Mouse (Mus musculus) heart, embryonic 12.5 days (tissue): ENCODE measurements around the gene Slc43a2. TPM values are rescaled to one million over a fixed set of nuclear protein-coding genes. Genes with fewer than 3 reads are reported as not detected.

Experiments used
- ATAC-seq: fragments of 200-750 bp; cut with Nextera tagmentation; 2 replicates; pipeline ENCODE4 v1.8.0; 2017; ENCODE audit warnings: moderate TSS enrichment, moderate library complexity; ENCODE audit not compliant: insufficient number of reproducible peaks, low FRiP score
- H3K27ac ChIP-seq: fragments of 300-500 bp; sonication (generic); 2 replicates; pipeline ENCODE4 v1.5.1; 2016; ENCODE audit warnings: mild to moderate bottlenecking, moderate library complexity; ENCODE audit not compliant: poor library complexity, severe bottlenecking
- H3K27me3 ChIP-seq: fragments of 300-500 bp; sonication (generic); replicated peaks from 2 replicates; pipeline ENCODE4 v1.6.1; 2016; ENCODE audit warnings: mild to moderate bottlenecking, moderate library complexity
- H3K36me3 ChIP-seq: fragments of 300-500 bp; sonication (generic); 2 replicates; pipeline ENCODE4 v1.6.1; 2016; ENCODE audit warnings: mild to moderate bottlenecking, moderate library complexity
- H3K4me1 ChIP-seq: fragments of 300-500 bp; sonication (generic); replicated peaks from 2 replicates; pipeline ENCODE4 v1.6.1; 2016; ENCODE audit warnings: mild to moderate bottlenecking
- H3K4me2 ChIP-seq: fragments of 300-500 bp; sonication (generic); 2 replicates; pipeline ENCODE4 v1.6.1; 2016; ENCODE audit warnings: mild to moderate bottlenecking, moderate library complexity
- H3K4me3 ChIP-seq: fragments of 300-500 bp; sonication (generic); 2 replicates; pipeline ENCODE4 v1.5.1; 2016; ENCODE audit warnings: mild to moderate bottlenecking
- H3K9ac ChIP-seq: fragments of 300-500 bp; sonication (generic); 2 replicates; pipeline ENCODE4 v1.6.1; 2016; ENCODE audit warnings: mild to moderate bottlenecking, moderate library complexity
- H3K9me3 ChIP-seq: fragments of 300-500 bp; sonication (generic); replicated peaks from 2 replicates; pipeline ENCODE4 v1.6.1; 2016; ENCODE audit warnings: mild to moderate bottlenecking, moderate library complexity
- WGBS: fragments of 180-500 bp; shearing (Covaris S2); methylation state at CpG from one replicate; pipeline ENCODE4 v1.1.7; 2016; 5-methylcytosine and 5-hydroxymethylcytosine counted together
- polyA plus RNA-seq: library from polyadenylated mRNA; unstranded; fragments of >200 nt; fragmentation: Nextera tagmentation; extraction: Ambion mirVana; gene quantifications from 2 replicates; pipeline ENCODE4 v1.2.1, GENCODE M21; 2016

Slc43a2 gene
- polyA plus RNA-seq, 1 experiment from 2014 or later: 4.1 TPM

- no peak overlapping the region for H3K4me2 ChIP-seq
- peak overlapping the region; percentile 48 for H3K9ac ChIP-seq
- H3K27ac ChIP-seq: no peak overlapping the region
- H3K9me3 ChIP-seq: no peaks in the 10 kb centered on the region
- H3K4me3 ChIP-seq: no peak overlapping the region
- 0 out of 2 replicates have a peak, but pooled peaks have one; percentile 2 for ATAC-seq
- H3K4me1 ChIP-seq: peaks cover 52% of the 10 kb centered on the region
- WGBS: 64% methylated on average over 9 of the region's 9 CpGs
- no peaks in the 10 kb centered on the region for H3K36me3 ChIP-seq
- H3K27me3 ChIP-seq: peaks cover 8% of the 10 kb centered on the region; the same call in 1 of the 2 replicates
Measured at GRCm38 (mm10) chr11:75538184-75538969, 6.9 kb downstream of the Slc43a2 start.

GRCm38 (mm10) chr11:75538970-75539299 lies 7.4 kb downstream of the Slc43a2 start:
- H3K4me3 ChIP-seq: no peak overlapping the region
- no peak for ATAC-seq
- WGBS: 76% methylated on average over 13 of the region's 13 CpGs
- H3K9ac ChIP-seq: no peak overlapping the region
- H3K4me1 ChIP-seq: peaks cover 52% of the 10 kb centered on the region
- H3K9me3 ChIP-seq: no peaks in the 10 kb centered on the region
- H3K36me3 ChIP-seq: no peaks in the 10 kb centered on the region
- H3K27me3 ChIP-seq: 0 out of 2 replicates have a peak, but pooled peaks cover 5% of the 10 kb centered on the region
- H3K4me2 ChIP-seq: no peak overlapping the region
- no peak overlapping the region for H3K27ac ChIP-seq

- Histone ChIP-seq H3K4me3 (no peak overlapping the region), H3K27ac (no peak overlapping the region), H3K36me3 (no peaks in the 10 kb centered on the region), H3K4me1 (peaks cover 45% of the 10 kb centered on the region), H3K27me3 (0 out of 2 replicates have a peak, but pooled peaks cover 5% of the 10 kb centered on the region), H3K9ac (no peak overlapping the region), H3K9me3 (no peaks in the 10 kb centered on the region), H3K4me2 (no peak overlapping the region)
- 78% methylated on average over 8 of the region's 8 CpGs for WGBS
- no peak for ATAC-seq
Measured at GRCm38 (mm10) chr11:75540209-75540608, 8.7 kb downstream of the Slc43a2 start.

- Histone ChIP-seq H3K4me2 (peak overlapping the region; percentile 1; the same call in 1 of the 2 replicates), H3K27ac (peak overlapping the region; percentile 64), H3K4me1 (peaks cover 47% of the 10 kb centered on the region), H3K9ac (no peak overlapping the region), H3K36me3 (no peaks in the 10 kb centered on the region), H3K27me3 (0 out of 2 replicates have a peak, but pooled peaks cover 5% of the 10 kb centered on the region), H3K4me3 (no peak overlapping the region), H3K9me3 (no peaks in the 10 kb centered on the region)
- ATAC-seq: no peak
- WGBS: 51% methylated on average over 19 of the region's 19 CpGs
Measured at GRCm38 (mm10) chr11:75540710-75541581, 9.5 kb downstream of the Slc43a2 start.

- Histone ChIP-seq H3K4me1 (peaks cover 35% of the 10 kb centered on the region), H3K9me3 (no peaks in the 10 kb centered on the region), H3K27ac (no peak overlapping the region), H3K4me3 (no peak overlapping the region), H3K9ac (no peak overlapping the region), H3K36me3 (no peaks in the 10 kb centered on the region), H3K4me2 (no peak overlapping the region), H3K27me3 (no peaks in the 10 kb centered on the region)
- WGBS: 82% methylated on average over 9 of the region's 9 CpGs
- ATAC-seq: no peak
Measured at GRCm38 (mm10) chr11:75544713-75545112, 13.2 kb downstream of the Slc43a2 start.

GRCm38 (mm10) chr11:75546057-75546456 lies 14.6 kb downstream of the Slc43a2 start:
- H3K36me3 ChIP-seq: no peaks in the 10 kb centered on the region
- no peaks in the 10 kb centered on the region for H3K9me3 ChIP-seq
- H3K4me3 ChIP-seq: no peak overlapping the region
- H3K4me2 ChIP-seq: no peak overlapping the region
- ATAC-seq: no peak
- no peak overlapping the region for H3K27ac ChIP-seq
- H3K9ac ChIP-seq: no peak overlapping the region
- no peaks in the 10 kb centered on the region for H3K27me3 ChIP-seq
- peaks cover 36% of the 10 kb centered on the region for H3K4me1 ChIP-seq
- WGBS: 55% methylated on average over 4 of the region's 4 CpGs

- no peak overlapping the region for H3K4me2 ChIP-seq
- no peak overlapping the region; the same call in 1 of the 2 replicates for H3K27ac ChIP-seq
- no peaks in the 10 kb centered on the region for H3K27me3 ChIP-seq
- no peak; the same call in 1 of the 2 replicates for ATAC-seq
- no peaks in the 10 kb centered on the region for H3K36me3 ChIP-seq
- H3K4me3 ChIP-seq: no peak overlapping the region
- 24% methylated on average over 5 of the region's 5 CpGs for WGBS
- H3K9me3 ChIP-seq: no peaks in the 10 kb centered on the region
- no peak overlapping the region for H3K9ac ChIP-seq
- peaks cover 45% of the 10 kb centered on the region for H3K4me1 ChIP-seq
Measured at GRCm38 (mm10) chr11:75549658-75550111, 18.2 kb downstream of the Slc43a2 start.

GRCm38 (mm10) chr11:75550200-75550946 lies 18.9 kb downstream of the Slc43a2 start:
- ATAC-seq: 0 out of 2 replicates have a peak, but pooled peaks have one; percentile 13
- peaks cover 42% of the 10 kb centered on the region for H3K4me1 ChIP-seq
- no peak overlapping the region for H3K4me3 ChIP-seq
- no peaks in the 10 kb centered on the region for H3K9me3 ChIP-seq
- no peak overlapping the region for H3K27ac ChIP-seq
- 76% methylated on average over 12 of the region's 12 CpGs for WGBS
- no peaks in the 10 kb centered on the region for H3K36me3 ChIP-seq
- no peak overlapping the region for H3K4me2 ChIP-seq
- H3K27me3 ChIP-seq: no peaks in the 10 kb centered on the region
- no peak overlapping the region for H3K9ac ChIP-seq

GRCm38 (mm10) chr11:75551321-75551720 lies 19.8 kb downstream of the Slc43a2 start:
- Histone ChIP-seq H3K27me3 (no peaks in the 10 kb centered on the region), H3K9ac (no peak overlapping the region), H3K27ac (no peak overlapping the region), H3K4me3 (no peak overlapping the region), H3K9me3 (no peaks in the 10 kb centered on the region), H3K36me3 (no peaks in the 10 kb centered on the region), H3K4me2 (no peak overlapping the region), H3K4me1 (peaks cover 34% of the 10 kb centered on the region)
- ATAC-seq: no peak
- WGBS: 84% methylated on average over 5 of the region's 5 CpGs

- 55% methylated on average over 9 of the region's 9 CpGs for WGBS
- Histone ChIP-seq H3K9ac (peak overlapping the region; percentile 34), H3K9me3 (no peaks in the 10 kb centered on the region), H3K36me3 (no peaks in the 10 kb centered on the region), H3K4me2 (no peak overlapping the region), H3K27me3 (no peaks in the 10 kb centered on the region), H3K4me1 (peaks cover 34% of the 10 kb centered on the region), H3K4me3 (no peak overlapping the region), H3K27ac (peak overlapping the region; percentile 34)
- no peak for ATAC-seq
Measured at GRCm38 (mm10) chr11:75551961-75552441, 20.5 kb downstream of the Slc43a2 start.
